Mouse (Mus musculus) left cerebral cortex, postnatal 14 days (tissue): ENCODE data around the gene Supt4a. TPM values are rescaled to one million over a fixed set of nuclear protein-coding genes. Genes with fewer than 3 reads are reported as not detected.

Experiments
- DNase-seq, 2 experiments: peaks; one replicate each; pipeline ENCODE4 v3.0.0; 2021 to 2022; ENCODE audit warnings: low spot score in 2 of 2, mixed read lengths in 1 of 2
- intact Hi-C: fragments of 180-260 bp; cut with DNase I; formaldehyde crosslinking; loops from one replicate; pipeline ENCODE4 v1.15.1; 2025
- total RNA-seq, 2 experiments: library from RNA; stranded (reverse); gene quantifications; 2 replicates each; pipeline ENCODE4 v1.2.3; 2021

Gene Supt4a
- total RNA-seq, 2 experiments from 2014 or later = 60.6 to 67.6 TPM

DNA sequence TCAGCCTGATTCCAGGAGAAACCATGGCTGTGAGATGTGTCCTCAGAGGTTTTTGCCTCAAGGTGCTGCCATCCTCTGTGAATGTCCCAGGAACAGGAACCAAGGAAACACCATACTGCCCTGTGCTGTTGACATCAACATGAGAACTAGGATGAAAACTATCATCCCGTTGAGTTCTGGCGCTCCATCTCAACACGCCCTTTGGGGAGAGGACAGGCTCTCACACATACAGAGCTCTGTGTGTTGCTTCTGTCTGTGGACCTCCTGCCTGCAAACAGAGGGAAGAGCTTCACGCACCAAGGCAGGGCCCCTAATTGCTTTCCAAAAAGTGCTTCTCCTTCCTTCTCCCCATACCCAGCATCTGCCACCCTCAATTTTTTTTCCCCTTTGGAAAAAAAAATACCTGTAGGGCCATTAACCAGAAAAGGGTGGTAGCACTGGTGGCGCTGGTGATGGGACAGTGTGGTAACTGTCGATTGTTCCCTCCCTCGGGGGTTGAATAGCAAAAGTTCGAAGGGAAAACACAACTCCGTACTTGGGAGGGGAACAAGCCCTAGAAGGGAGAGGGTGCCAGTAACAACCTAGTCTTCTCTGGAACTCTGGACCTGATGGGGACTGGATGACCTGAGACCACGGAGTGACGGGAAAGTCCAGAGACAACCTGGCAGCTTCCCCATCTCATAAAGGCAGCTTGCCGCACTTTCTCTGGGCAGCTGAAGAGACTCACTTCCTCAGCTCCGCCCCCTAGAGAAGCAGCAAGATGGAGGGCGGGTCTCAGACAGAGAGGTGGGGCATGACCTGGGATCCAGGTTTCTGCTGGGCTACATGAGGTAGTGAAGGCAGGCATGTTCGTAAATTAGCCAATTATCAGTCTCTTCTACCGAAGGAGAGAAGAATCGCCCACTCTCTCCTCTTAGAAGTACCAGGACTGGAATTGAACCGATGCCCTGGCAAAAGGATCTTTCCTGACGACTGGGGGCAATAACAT lies 11.1 kb downstream of the Supt4a start:
- DNase-seq = no peak
- intact Hi-C loops = no loop called here

DNA sequence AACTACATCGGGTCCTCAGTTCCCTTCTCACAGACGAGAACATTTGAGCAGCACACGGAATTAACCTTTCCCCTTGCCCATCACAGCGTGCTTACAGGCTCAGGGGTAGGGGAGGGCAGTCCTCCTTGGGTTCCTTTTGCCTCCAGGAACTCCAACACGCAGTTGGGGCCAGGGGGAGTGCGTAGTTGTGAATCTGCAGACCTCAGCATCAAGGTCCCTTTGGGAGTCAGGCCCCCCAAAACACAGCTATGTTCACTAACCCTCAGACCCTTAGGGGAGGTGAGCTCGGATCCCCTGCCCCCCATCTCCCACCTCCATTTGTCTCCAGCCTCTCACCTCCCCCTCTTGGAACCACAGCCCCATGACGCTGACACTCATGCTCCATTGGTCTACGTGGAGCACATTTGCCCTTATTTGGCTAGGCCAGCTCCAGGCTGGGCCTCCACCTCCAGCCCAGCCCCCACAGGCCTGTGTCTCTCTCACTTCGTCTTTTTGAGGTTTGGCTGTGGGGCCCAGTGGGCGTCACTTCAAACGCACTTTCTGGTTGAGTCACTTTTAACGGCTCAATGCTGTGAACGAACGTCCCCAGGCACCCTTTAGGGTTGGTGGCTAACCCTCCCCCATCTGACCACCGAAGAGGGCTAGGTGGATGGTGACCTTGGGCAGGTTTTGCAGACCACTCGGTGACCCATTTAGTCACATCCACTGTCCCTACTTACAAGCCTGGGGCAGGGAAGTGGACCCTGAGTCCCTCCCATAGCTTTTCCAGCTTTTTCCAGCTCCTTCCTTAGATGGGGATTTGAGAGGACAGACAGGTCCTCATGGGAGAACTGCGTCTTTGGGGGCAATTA lies 12.1 kb downstream of the Supt4a start:
- peak; percentile 44 to 73 for DNase-seq
- intact Hi-C loops = no loop called here

DNA sequence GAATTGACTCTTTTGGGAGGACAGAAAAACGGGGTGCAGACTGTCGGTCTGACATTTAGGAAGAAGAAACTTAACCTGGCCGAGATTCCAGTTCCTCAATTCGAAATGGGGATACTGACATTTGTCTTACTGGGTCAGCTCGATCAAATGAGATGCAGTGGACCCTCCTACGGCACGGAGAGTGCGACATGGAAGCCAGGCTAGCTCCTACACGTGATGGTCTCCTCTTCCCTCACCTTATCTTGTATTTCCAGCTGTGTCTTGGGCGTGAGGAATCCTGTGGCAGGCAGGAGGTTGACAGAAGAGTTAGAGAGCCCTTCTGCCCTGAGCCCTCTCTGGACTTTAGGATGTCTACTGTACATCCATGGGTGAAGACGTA lies 12.7 kb downstream of the Supt4a start:
- intact Hi-C loops = no loop called here
- DNase-seq = no peak

DNA sequence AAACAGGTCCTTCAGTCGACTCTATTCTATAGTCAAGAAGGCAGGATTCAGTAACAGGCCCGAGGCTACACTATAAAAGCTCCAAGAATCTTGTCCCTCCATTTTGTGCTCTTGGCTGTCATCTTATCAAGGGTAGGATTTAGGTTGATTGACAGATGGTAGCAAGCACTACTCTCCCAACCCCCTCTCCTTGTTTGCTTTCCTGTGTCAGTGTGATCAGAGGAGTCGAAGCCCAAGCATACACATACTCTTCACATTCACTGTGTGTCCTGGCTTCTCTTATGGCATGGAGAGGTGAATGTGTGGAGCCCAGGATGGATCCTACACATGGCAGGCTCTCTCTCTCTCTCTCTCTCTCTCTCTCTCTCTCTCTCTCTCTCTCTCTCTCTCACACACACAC lies 13.2 kb downstream of the Supt4a start:
- intact Hi-C loops = no loop called here
- DNase-seq = no peak

DNA sequence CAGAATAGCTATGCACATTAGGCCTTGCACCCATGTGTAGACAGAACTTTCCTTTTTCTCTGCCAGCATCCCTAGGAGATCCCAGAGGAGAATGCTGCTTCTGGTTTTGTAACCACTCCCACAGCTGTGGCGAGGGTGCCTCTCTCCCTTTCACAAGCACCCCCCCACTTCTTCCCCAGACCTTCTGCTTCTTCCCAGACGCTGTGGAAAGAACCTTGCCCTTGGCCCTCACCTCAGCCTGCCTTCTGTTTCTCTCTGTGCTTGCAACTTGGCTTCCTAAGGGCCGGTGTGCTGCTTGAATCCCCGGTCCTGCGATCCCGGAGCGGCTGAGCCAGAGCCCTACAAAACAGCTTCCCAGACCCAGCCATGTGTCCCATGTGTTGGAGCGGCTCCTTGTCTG lies 13.7 kb downstream of the Supt4a start:
- intact Hi-C loops = no loop called here
- DNase-seq = no peak

DNA sequence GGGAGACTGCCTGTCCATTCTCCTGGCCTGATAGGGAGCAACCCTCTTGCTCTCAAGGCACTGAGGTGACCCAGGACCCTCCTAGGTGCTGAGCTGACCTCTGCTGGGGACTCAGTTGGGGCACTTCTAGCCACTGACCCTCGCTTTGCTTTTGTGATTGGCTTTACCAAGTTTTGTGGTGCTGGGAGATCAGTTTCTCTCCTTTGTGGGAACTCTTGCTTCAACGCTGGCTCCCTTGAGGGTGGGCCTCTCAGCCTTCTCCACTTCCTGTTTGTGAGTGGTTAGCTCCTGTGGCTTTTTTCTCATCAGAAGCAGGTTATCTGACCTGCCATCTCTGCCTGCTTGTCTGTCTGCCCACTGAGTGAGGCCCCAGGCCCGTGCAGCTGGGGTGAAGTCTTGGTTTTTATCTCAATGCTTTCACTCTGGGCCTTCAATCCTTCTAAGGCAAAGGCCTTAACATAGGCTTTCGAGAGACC lies 14.2 kb downstream of the Supt4a start:
- intact Hi-C loops = no loop called here
- DNase-seq = no peak

DNA sequence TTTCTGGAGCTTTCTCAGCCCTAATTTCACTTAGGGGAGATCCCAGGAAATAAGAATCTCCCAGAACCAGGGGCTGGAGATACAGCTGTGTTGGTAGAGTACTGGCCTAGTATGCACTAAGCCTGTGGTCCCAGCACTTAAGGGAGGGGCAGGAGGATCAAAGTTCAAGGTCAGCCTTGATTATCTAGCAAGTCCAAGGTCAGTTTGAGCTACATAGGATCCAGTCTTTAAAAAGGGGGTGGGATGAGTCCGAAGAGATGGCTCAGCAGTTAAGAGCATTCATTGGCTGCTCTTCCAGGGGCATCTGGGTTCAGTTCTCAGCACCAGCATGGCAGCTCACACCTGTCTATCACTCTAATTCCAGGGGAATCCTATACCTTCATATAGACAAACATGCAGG lies 15.0 kb downstream of the Supt4a start:
- DNase-seq = no peak
- intact Hi-C loops = no loop called here

DNA sequence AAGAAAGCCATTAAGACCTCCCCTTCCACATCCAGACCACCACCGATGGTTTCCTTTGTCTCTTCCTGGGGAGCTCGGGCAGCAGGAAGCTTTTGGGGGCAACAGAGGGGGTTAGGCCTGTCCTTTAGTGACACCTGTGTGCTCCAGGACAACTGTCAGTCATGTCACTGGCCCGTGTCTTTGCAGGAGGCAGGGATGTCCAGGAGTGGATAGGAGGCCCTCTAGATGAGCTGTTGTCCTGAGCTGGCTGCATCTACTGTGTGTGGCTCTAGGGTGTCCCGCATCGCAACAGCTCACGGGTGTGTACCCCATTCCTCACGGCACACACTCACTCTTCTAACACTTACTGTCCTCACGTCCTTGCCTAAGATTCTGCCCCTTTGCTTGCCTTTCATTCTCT lies 15.9 kb downstream of the Supt4a start:
- DNase-seq = no peak

DNA sequence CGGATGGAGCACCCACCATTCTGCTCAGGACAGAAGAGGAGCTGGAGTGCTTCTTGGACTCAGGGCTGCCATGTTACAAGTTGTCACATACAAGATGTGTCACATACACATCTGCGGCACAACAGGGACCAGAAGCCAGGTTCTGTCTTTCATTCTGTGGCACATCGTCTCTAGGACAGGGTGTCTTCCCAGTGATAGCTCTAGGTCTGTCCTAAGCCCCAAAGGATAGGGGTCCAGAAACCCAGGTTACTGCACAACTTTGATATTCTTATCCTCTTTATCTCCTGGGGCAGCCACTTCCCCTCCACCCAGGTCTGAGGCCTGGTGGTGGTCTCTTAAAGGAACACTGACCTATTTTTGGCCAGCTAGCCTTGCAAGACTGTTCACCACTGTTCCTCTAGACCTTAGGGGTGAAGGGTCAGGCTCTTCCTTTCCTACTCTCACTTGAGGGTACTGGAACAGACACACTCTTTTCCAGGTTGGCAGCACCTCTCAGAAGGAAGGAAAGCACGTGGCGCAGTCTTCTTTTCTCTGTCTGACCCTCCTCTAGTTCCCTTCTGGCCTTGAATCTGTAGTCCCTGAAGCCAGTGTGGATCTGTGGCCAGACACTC lies 16.6 kb downstream of the Supt4a start:
- no peak for DNase-seq
- intact Hi-C loops = no loop called here

More for the DNA sequence above, 15.9 kb downstream of the Supt4a start:
- intact Hi-C loops = no loop called here

DNA sequence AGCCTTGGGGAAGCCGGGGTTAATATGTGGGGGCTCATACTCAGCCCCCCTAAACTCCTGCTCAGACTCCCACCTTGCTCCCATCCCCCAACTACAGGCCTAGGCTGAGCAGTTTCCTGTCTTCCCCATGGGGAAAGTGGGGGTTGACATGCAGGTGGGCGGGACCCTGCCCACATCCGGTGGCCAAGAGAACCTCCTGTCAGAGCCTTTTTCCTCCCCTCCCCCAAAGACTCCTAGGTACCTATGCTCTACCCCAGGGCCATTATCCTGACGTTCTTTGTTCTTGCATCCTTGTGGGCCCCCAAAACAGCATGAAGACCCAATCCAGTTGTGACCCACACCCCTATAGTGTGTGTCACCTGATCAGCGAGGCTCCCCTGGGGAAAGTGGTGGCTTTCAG lies 17.3 kb downstream of the Supt4a start:
- DNase-seq = no peak
- intact Hi-C loops = no loop called here

DNA sequence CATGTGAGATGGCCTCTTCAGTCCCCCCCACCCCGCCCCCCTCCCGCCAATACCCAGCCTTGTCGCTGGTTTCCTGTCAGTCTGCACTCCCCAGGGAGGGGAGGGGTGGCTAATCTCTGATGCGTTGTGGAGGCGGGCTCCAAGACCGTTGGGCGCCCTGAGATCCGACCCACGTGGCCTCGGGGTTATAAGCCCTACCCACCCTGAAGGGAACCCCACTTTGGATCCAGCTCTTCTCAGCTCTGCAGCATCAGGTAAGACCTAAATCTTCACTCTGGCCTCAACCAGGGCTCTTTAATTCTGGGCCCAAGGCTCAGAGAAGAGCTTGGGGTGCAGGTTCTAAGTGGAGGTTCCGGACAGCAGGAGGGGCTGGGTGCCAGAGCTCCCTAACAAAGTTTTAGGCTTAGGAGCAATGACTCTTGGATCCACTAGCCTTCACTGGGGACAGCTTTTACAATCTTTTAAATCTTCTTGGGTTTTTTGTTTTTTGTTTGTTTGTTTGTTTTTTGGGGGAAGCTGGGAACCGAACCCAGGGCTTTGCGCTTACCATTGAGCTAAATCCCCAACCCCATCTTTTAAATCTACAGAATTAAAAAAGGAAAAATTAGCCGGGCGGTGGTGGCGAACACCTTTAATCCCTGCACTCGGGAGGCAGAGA lies 18.1 kb downstream of the Supt4a start:
- intact Hi-C loops = no loop called here
- DNase-seq = peak; percentile 60 to 67

DNA sequence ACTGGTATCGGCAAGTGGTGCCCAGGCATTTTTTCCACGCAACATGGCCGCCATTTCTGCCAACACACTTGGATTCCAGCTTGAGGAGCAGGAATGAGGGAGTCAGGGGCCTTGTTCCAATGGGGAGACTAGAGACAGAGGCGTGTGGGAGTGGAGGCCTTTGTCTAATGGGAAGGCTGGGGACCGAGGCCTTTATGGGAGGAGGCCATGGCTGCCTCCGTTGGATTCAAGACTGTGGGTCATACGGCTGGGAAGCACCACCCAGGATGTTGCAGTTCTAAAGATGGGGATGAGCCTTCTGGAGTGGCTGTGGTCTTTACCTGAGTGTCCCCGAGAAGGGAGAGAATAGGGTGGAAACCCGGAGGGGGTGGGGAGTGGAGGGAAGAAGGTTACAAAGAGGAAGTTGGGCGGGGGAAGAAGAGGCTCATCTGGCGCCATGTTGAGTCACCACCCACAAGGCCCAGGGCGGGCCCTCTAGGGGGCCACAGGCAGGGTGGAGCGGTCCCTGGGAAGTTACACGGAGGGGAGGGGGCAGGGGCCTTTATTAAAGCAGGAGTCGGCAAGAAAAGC lies 19.0 kb downstream of the Supt4a start:
- intact Hi-C loops = no loop called here
- no peak for DNase-seq

DNA sequence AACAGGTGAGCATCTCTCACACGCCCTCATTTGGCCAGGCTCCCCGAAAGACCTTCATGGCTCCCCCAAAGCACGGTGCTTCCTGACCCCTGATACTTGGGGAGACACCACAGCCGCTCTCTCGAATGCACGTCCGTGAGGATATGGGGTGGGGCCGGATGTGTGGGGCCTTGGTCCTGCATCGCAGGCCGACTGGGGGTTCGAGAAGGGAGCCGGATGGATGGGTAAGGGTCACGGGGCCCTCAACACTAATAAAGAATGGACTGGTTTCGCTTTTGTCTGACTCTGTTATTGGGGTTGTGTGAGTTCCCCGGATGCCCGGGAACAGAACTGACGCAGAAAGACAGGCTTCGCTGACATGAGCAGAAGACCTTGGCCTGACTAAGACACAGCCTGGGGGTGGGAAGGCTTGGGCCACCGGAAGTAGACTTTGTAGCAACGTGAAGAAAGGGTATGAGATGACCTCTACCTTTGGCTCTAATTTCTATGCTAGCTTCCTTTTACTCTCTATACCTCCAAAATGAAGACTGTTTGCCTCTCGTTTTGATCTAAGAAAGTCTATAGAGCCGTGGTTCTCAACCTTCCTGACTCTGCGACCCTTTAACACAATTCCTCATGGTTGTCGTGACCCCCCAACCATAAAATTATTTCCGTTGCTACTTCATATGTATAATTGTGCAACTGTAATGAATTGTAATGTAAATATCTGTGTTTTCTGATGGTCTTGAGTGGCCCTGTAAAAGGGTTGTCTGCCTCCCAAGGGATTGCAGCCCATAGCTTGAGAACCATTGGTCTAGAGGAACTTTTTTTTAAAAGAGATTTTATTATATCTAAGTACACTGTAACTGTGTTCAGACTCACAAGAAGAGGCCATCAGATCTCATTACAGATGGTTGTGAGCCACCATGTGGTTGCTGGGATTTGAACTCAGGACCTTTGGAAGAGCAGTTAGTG lies 19.9 kb downstream of the Supt4a start:
- intact Hi-C loops = no loop called here
- no peak for DNase-seq

DNA sequence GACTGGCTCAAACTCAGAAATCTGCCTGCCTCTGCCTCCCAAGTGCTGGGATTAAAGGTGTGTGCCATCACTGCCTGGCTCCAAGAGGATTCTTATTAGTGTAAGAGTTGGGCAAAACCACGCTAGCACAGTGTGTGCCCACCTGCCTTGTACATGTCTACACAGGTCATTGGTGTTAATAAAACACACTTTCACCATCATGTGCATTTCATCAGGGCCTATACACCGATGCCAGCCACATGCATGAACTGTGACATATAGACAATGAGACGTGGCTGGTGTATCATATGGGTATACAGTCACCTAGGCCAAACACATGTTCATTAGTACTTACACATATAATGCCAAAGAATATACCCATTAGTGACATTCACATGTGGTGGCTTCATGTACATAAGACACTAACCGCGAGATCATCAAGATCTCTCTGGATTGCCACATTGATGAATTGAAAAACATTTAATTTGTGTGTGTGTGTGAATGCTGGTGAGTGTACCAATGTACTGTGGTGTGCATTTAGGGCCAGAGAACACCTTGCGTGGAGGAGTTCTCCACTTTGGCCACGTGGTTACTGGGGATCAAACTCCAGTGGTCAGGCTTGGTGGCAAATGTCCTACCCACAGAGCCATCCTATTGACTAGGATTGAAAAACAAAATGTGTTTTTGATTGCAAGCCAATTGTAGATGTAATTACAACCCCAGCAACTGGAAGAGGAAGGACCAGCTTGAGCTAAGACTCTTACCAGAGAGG lies 21.0 kb downstream of the Supt4a start:
- intact Hi-C loops = no loop called here

DNA sequence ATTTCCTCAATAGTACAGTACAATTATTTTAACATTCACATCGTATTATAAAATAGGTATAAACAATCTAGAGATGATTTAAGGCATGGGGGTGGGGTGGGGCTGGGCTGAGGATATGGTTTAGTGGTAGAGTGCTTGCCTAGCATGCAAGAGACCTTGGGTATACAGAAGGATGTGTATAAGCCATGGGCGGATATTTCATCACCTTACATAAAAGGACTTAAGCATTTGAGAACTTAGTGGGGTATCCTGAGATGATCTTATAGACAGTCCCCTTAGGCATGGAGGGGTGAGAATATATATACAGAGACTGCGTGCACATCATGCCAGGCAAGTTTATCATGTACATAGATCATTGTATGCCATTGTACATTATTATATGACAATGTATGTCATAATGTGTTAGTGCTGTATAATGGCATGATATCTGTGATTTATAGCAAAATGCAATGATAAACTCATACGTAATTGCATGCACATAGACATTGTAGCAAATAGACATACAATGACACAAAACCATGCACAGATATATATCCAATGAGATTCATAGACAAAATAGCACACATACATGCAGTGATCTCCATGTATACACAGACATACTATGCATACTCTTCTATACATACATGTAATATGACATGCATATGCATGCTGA lies 21.7 kb downstream of the Supt4a start:
- DNase-seq = no peak
- intact Hi-C loops = no loop called here

More for the DNA sequence above, 21.0 kb downstream of the Supt4a start:
- DNase-seq = no peak

DNA sequence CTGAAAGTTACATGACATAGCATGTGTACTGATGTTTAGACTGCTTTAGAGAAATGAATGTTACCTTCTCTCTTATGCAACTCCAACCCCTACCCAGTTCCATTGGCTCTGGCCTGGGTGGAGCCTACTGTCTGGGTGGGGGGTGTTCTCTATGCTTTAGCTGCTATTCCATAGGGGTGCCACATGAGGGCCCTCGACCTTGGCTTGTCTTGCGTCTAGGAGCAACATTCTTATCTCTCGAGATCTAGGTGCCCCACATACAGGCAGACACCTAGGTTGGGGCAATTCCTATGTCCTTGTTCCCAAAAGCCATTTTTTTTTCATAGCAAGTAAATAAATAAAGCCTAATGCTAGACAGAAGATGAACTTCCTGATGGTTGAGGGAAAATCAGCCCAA lies 22.3 kb downstream of the Supt4a start:
- DNase-seq = peak; percentile 41 to 86
- intact Hi-C loops = loop anchor here (5.0 kb wide), 1 partner anchor 162 kb away; no protein-coding TSS in a partner anchor
